Mouse (Mus musculus): Measurements from ENCODE around the gene Mpv17l2.

Gene Mpv17l2

GRCm38 (mm10) chr8:70760775-70761406, at the start of gene Mpv17l2:
Gene Mpv17l2 (minus strand): TSS chr8:70760946.
- DNase-seq = peak; percentile 96 to 99

- DNase-seq = no peak
These were observed 48.4 kb upstream of the Mpv17l2 start for GRCm38 (mm10) chr8:70808955-70809701.

- no peak for DNase-seq
These were observed 47.5 kb upstream of the Mpv17l2 start, which contains the start of gene Il12rb1 for GRCm38 (mm10) chr8:70808239-70808638. Gene Il12rb1 (plus strand): TSS chr8:70808449.

- DNase-seq = no peak
These were observed 46.6 kb upstream of the Mpv17l2 start for GRCm38 (mm10) chr8:70807304-70807703.

- no peak for DNase-seq
These were observed 45.8 kb upstream of the Mpv17l2 start for GRCm38 (mm10) chr8:70806541-70806940.

- peak; percentile 83 to 84 for DNase-seq
These were observed 43.9 kb upstream of the Mpv17l2 start, which contains the start of gene Mast3 for GRCm38 (mm10) chr8:70804481-70805206. Gene Mast3 (minus strand): TSS chr8:70805054.

- DNase-seq = no peak
These were observed 43.2 kb upstream of the Mpv17l2 start for GRCm38 (mm10) chr8:70803761-70804480.

GRCm38 (mm10) chr8:70802786-70803510, 42.2 kb upstream of the Mpv17l2 start:
- DNase-seq = no peak

GRCm38 (mm10) chr8:70801830-70802229, 41.1 kb upstream of the Mpv17l2 start:
- DNase-seq = no peak

- no peak for DNase-seq
These were observed 40.4 kb upstream of the Mpv17l2 start for GRCm38 (mm10) chr8:70801156-70801555.

GRCm38 (mm10) chr8:70800648-70801047, 39.9 kb upstream of the Mpv17l2 start:
- no peak for DNase-seq

GRCm38 (mm10) chr8:70798281-70798680, 37.5 kb upstream of the Mpv17l2 start:
- peak in 1 of 2 experiments; percentile 84 for DNase-seq

- DNase-seq = peak; percentile 92 to 94
These were observed 36.6 kb upstream of the Mpv17l2 start for GRCm38 (mm10) chr8:70797081-70798070.

- DNase-seq = no peak
These were observed 35.8 kb upstream of the Mpv17l2 start for GRCm38 (mm10) chr8:70796403-70797080.

GRCm38 (mm10) chr8:70795370-70795769, 34.6 kb upstream of the Mpv17l2 start:
- no peak for DNase-seq

- no peak for DNase-seq
These were observed 33.5 kb upstream of the Mpv17l2 start for GRCm38 (mm10) chr8:70794215-70794614.

GRCm38 (mm10) chr8:70792700-70793099, 32.0 kb upstream of the Mpv17l2 start:
- DNase-seq = peak; percentile 91 to 94

- DNase-seq = peak; percentile 97 to 98
These were observed 31.4 kb upstream of the Mpv17l2 start for GRCm38 (mm10) chr8:70791975-70792691.

- no peak for DNase-seq
These were observed 30.6 kb upstream of the Mpv17l2 start for GRCm38 (mm10) chr8:70791294-70791701.
